Mouse (Mus musculus): ENCODE data around the gene Dcaf1. TPM values are rescaled to one million over a fixed set of nuclear protein-coding genes. Genes with fewer than 3 reads are reported as not detected.

Dcaf1 gene
- total and polyA plus RNA-seq, 2 experiments from 2014 or later, result 7.6 to 27.2 TPM

- H3K27ac ChIP-seq (ENCODE audit: low read depth, low read length), result no peak overlapping the region
- no peak overlapping the region for H3K4me3 ChIP-seq (ENCODE audit: low read depth, low read length)
- no peaks in the 10 kb centered on the region; the same call in 1 of the 2 replicates for H3K4me1 ChIP-seq (ENCODE audit: insufficient read depth, low read length)
- no peak for DNase-seq (ENCODE audit: low spot score)
- no peak overlapping the region for H3K4me2 ChIP-seq (ENCODE audit: low read depth, low read length, poor library complexity, severe bottlenecking)
- H3K36me3 ChIP-seq (ENCODE audit: insufficient read depth, low read length), result no peaks in the 10 kb centered on the region
- no peaks in the 10 kb centered on the region for H3K9me3 ChIP-seq (ENCODE audit: low read length)
- ATAC-seq (ENCODE audit: low FRiP score), result no peak
- H3K27me3 ChIP-seq (ENCODE audit: insufficient read depth, low read length), result no peaks in the 10 kb centered on the region
- WGBS, result 86% methylated on average over 3 of the region's 3 CpGs
- H3K9ac ChIP-seq (replicated peaks; ENCODE audit: low read length, poor library complexity, severe bottlenecking), result no peak overlapping the region
- TF ChIP-seq CTCF (IDR thresholded peaks at IDR 0.05), result no peak
Measured at GRCm38 (mm10) chr9:106785206-106785605, 36.5 kb upstream of the Dcaf1 start.

GRCm38 (mm10) chr9:106787979-106788811 is 33.5 kb upstream of the Dcaf1 start:
- H3K4me2 ChIP-seq (ENCODE audit: low read depth, low read length, poor library complexity, severe bottlenecking), result peak overlapping the region; percentile 88
- H3K9me3 ChIP-seq (ENCODE audit: low read length), result no peaks in the 10 kb centered on the region
- H3K36me3 ChIP-seq (ENCODE audit: insufficient read depth, low read length), result no peaks in the 10 kb centered on the region
- ATAC-seq (ENCODE audit: low FRiP score), result no peak
- H3K27ac ChIP-seq (ENCODE audit: low read depth, low read length), result peak overlapping the region; percentile 84
- H3K27me3 ChIP-seq (ENCODE audit: insufficient read depth, low read length), result no peaks in the 10 kb centered on the region
- peak overlapping the region; percentile 89 for H3K9ac ChIP-seq (replicated peaks; ENCODE audit: low read length, poor library complexity, severe bottlenecking)
- no peak for DNase-seq (ENCODE audit: low spot score)
- 7% methylated on average over 23 of the region's 23 CpGs for WGBS
- peak overlapping the region; percentile 89 for H3K4me3 ChIP-seq (ENCODE audit: low read depth, low read length)
- no peak for TF ChIP-seq CTCF (IDR thresholded peaks at IDR 0.05)
- H3K4me1 ChIP-seq (ENCODE audit: insufficient read depth, low read length), result no peaks in the 10 kb centered on the region; the same call in 1 of the 2 replicates

GRCm38 (mm10) chr9:106788812-106789321 is 32.8 kb upstream of the Dcaf1 start, which contains the start of gene Rad54l2:
Rad54l2 (minus strand) TSS chr9:106789194.
- DNase-seq (ENCODE audit: low spot score) (peak; percentile 84), ATAC-seq (ENCODE audit: low FRiP score) (peak; percentile 83)
- no peaks in the 10 kb centered on the region for H3K27me3 ChIP-seq (ENCODE audit: insufficient read depth, low read length)
- WGBS, result under 1% methylated on average over 48 of the region's 49 CpGs
- peak within 1 kb of the TSS; percentile 89 for H3K9ac ChIP-seq (replicated peaks; ENCODE audit: low read length, poor library complexity, severe bottlenecking)
- peak within 1 kb of the TSS; percentile 84 for H3K27ac ChIP-seq (ENCODE audit: low read depth, low read length)
- no peaks in the 10 kb centered on the region; the same call in 1 of the 2 replicates for H3K4me1 ChIP-seq (ENCODE audit: insufficient read depth, low read length)
- 0 out of 2 replicates have a peak, but pooled peaks have one; percentile 19 for TF ChIP-seq CTCF (IDR thresholded peaks at IDR 0.05)
- no peaks in the 10 kb centered on the region for H3K36me3 ChIP-seq (ENCODE audit: insufficient read depth, low read length)
- H3K4me2 ChIP-seq (ENCODE audit: low read depth, low read length, poor library complexity, severe bottlenecking), result peak within 1 kb of the TSS; percentile 88
- H3K4me3 ChIP-seq (ENCODE audit: low read depth, low read length), result peak within 1 kb of the TSS; percentile 89
- no peaks in the 10 kb centered on the region for H3K9me3 ChIP-seq (ENCODE audit: low read length)

GRCm38 (mm10) chr9:106789363-106789762 is 32.3 kb upstream of the Dcaf1 start:
- peak overlapping the region; percentile 89; the same call in 1 of the 2 replicates for H3K9ac ChIP-seq (replicated peaks; ENCODE audit: low read length, poor library complexity, severe bottlenecking)
- no peaks in the 10 kb centered on the region for H3K9me3 ChIP-seq (ENCODE audit: low read length)
- H3K4me3 ChIP-seq (ENCODE audit: low read depth, low read length), result peak overlapping the region; percentile 89
- TF ChIP-seq CTCF (IDR thresholded peaks at IDR 0.05), result no peak
- ATAC-seq (ENCODE audit: low FRiP score), result 0 out of 2 replicates have a peak, but pooled peaks have one; percentile 31
- H3K36me3 ChIP-seq (ENCODE audit: insufficient read depth, low read length), result no peaks in the 10 kb centered on the region
- peak overlapping the region; percentile 84; the same call in 1 of the 2 replicates for H3K27ac ChIP-seq (ENCODE audit: low read depth, low read length)
- no peaks in the 10 kb centered on the region for H3K27me3 ChIP-seq (ENCODE audit: insufficient read depth, low read length)
- DNase-seq (ENCODE audit: low spot score), result no peak
- H3K4me1 ChIP-seq (ENCODE audit: insufficient read depth, low read length), result no peaks in the 10 kb centered on the region; the same call in 1 of the 2 replicates
- peak overlapping the region; percentile 88 for H3K4me2 ChIP-seq (ENCODE audit: low read depth, low read length, poor library complexity, severe bottlenecking)
- WGBS, result 11% methylated on average over 10 of the region's 10 CpGs

- no peak for TF ChIP-seq CTCF (IDR thresholded peaks at IDR 0.05)
- WGBS, result 79% methylated on average over 6 of the region's 6 CpGs
- Histone ChIP-seq H3K9ac (replicated peaks; ENCODE audit: low read length, poor library complexity, severe bottlenecking) (no peak overlapping the region), H3K9me3 (ENCODE audit: low read length) (no peaks in the 10 kb centered on the region), H3K4me1 (ENCODE audit: insufficient read depth, low read length) (no peaks in the 10 kb centered on the region; the same call in 1 of the 2 replicates), H3K27me3 (ENCODE audit: insufficient read depth, low read length) (no peaks in the 10 kb centered on the region), H3K4me3 (ENCODE audit: low read depth, low read length) (no peak overlapping the region), H3K4me2 (ENCODE audit: low read depth, low read length, poor library complexity, severe bottlenecking) (no peak overlapping the region), H3K27ac (ENCODE audit: low read depth, low read length) (no peak overlapping the region), H3K36me3 (ENCODE audit: insufficient read depth, low read length) (no peaks in the 10 kb centered on the region)
- ATAC-seq (ENCODE audit: low FRiP score) (no peak), DNase-seq (ENCODE audit: low spot score) (no peak)
Measured at GRCm38 (mm10) chr9:106790831-106791230, 30.8 kb upstream of the Dcaf1 start.

GRCm38 (mm10) chr9:106806503-106806902 is 15.2 kb upstream of the Dcaf1 start:
- WGBS, result 73% methylated on average over 4 of the region's 4 CpGs
- Histone ChIP-seq H3K4me1 (ENCODE audit: insufficient read depth, low read length) (no peaks in the 10 kb centered on the region), H3K9ac (replicated peaks; ENCODE audit: low read length, poor library complexity, severe bottlenecking) (no peak overlapping the region), H3K27me3 (ENCODE audit: insufficient read depth, low read length) (no peaks in the 10 kb centered on the region), H3K4me3 (ENCODE audit: low read depth, low read length) (no peak overlapping the region), H3K4me2 (ENCODE audit: low read depth, low read length, poor library complexity, severe bottlenecking) (no peak overlapping the region), H3K36me3 (ENCODE audit: insufficient read depth, low read length) (no peaks in the 10 kb centered on the region), H3K9me3 (ENCODE audit: low read length) (peaks cover 6% of the 10 kb centered on the region; the same call in 1 of the 2 replicates), H3K27ac (ENCODE audit: low read depth, low read length) (no peak overlapping the region)
- DNase-seq (ENCODE audit: low spot score), result no peak
- TF ChIP-seq CTCF (IDR thresholded peaks at IDR 0.05), result no peak
- ATAC-seq (ENCODE audit: low FRiP score), result no peak
